Mouse (Mus musculus) intestine, embryonic 16.5 days (tissue): ENCODE measurements around the gene Btrc. TPM values are rescaled to one million over a fixed set of nuclear protein-coding genes. Genes with fewer than 3 reads are reported as not detected.

Experiments used
- ATAC-seq: fragments of 200-750 bp; cut with Nextera tagmentation; 2 replicates; pipeline ENCODE4 v1.8.0; 2017; ENCODE audit warnings: moderate TSS enrichment, moderate library complexity
- H3K27ac ChIP-seq: fragments of 300-500 bp; sonication (generic); 2 replicates; pipeline ENCODE4 v1.5.1; 2014; ENCODE audit warnings: mild to moderate bottlenecking, low read length
- H3K27me3 ChIP-seq: fragments of 300-500 bp; sonication (generic); replicated peaks from 2 replicates; pipeline ENCODE4 v1.6.1; 2014; ENCODE audit warnings: low read length, control low read depth, mixed read lengths; ENCODE audit not compliant: control insufficient read depth, insufficient read depth
- H3K36me3 ChIP-seq: fragments of 300-500 bp; sonication (generic); 2 replicates; pipeline ENCODE4 v1.6.1; 2014; ENCODE audit warnings: low read length, control low read depth; ENCODE audit not compliant: control insufficient read depth, insufficient read depth
- H3K4me1 ChIP-seq: fragments of 300-500 bp; sonication (generic); 2 replicates; pipeline ENCODE4 v1.6.1; 2014; ENCODE audit warnings: low read length, control low read depth, mixed read lengths; ENCODE audit not compliant: control insufficient read depth, insufficient read depth
- H3K4me2 ChIP-seq: fragments of 300-500 bp; sonication (generic); 2 replicates; pipeline ENCODE4 v1.6.1; 2014; ENCODE audit warnings: low read depth, low read length, control low read depth
- H3K4me3 ChIP-seq: fragments of 300-500 bp; sonication (generic); 2 replicates; pipeline ENCODE4 v1.5.1; 2014; ENCODE audit warnings: mild to moderate bottlenecking, low read length
- H3K9ac ChIP-seq: fragments of 300-500 bp; sonication (generic); 2 replicates; pipeline ENCODE4 v1.6.1; 2014; ENCODE audit warnings: low read depth, low read length
- H3K9me3 ChIP-seq: fragments of 300-500 bp; sonication (generic); 2 replicates; pipeline ENCODE4 v1.6.1; 2016; ENCODE audit warnings: low read length, control low read depth; ENCODE audit not compliant: control insufficient read depth
- WGBS: fragments of 180-500 bp; shearing (Covaris S2); extraction: QIAGEN DNeasy Blood & Tissue Kit; methylation state at CpG from one replicate; pipeline ENCODE4 v1.1.7; 2014; 5-methylcytosine and 5-hydroxymethylcytosine counted together
- polyA plus RNA-seq: library from polyadenylated mRNA; unstranded; fragments of >200 nt; fragmentation: Nextera tagmentation; extraction: Ambion mirVana; gene quantifications from 2 replicates; pipeline ENCODE4 v1.2.1, GENCODE M21; 2015

Gene Btrc
- polyA plus RNA-seq: 28.7 and 30.4 TPM in 2 replicates

GRCm38 (mm10) chr19:45363384-45363926 is at the start of gene Btrc:
Btrc (plus strand) TSS chr19:45363734.
- Histone ChIP-seq H3K27me3 (no peaks in the 10 kb centered on the region), H3K4me3 (peak within 1 kb of the TSS; percentile 94), H3K4me2 (peak within 1 kb of the TSS; percentile 75), H3K9me3 (no peaks in the 10 kb centered on the region), H3K9ac (peak within 1 kb of the TSS; percentile 92), H3K36me3 (no peaks in the 10 kb centered on the region), H3K4me1 (peaks cover 6% of the 10 kb centered on the region), H3K27ac (peak within 1 kb of the TSS; percentile 81)
- under 1% methylated on average over 41 of the region's 42 CpGs for WGBS
- ATAC-seq: peak; percentile 100

- Histone ChIP-seq H3K9me3 (no peaks in the 10 kb centered on the region), H3K27ac (no peak overlapping the region), H3K27me3 (no peaks in the 10 kb centered on the region), H3K4me2 (peak overlapping the region; percentile 16; the same call in 1 of the 2 replicates), H3K4me1 (peaks cover 8% of the 10 kb centered on the region; the same call in 1 of the 2 replicates), H3K4me3 (no peak overlapping the region), H3K36me3 (no peaks in the 10 kb centered on the region), H3K9ac (no peak overlapping the region)
- peak; percentile 53; the same call in 1 of the 2 replicates for ATAC-seq
- 22% methylated on average over 13 of the region's 13 CpGs for WGBS
These were observed 46.1 kb upstream of the Btrc start for GRCm38 (mm10) chr19:45317473-45317882.

GRCm38 (mm10) chr19:45321062-45321461 is 42.5 kb upstream of the Btrc start:
- 59% methylated on average over 5 of the region's 5 CpGs for WGBS
- H3K4me2 ChIP-seq: no peak overlapping the region
- no peak for ATAC-seq

GRCm38 (mm10) chr19:45329039-45329438 is 34.5 kb upstream of the Btrc start:
- Histone ChIP-seq H3K27ac (no peak overlapping the region), H3K4me1 (0 out of 2 replicates have a peak, but pooled peaks cover 4% of the 10 kb centered on the region), H3K36me3 (no peaks in the 10 kb centered on the region), H3K4me2 (no peak overlapping the region), H3K9me3 (no peaks in the 10 kb centered on the region), H3K27me3 (peaks cover 19% of the 10 kb centered on the region; the same call in 1 of the 2 replicates), H3K9ac (no peak overlapping the region), H3K4me3 (no peak overlapping the region)
- no peak for ATAC-seq
- 76% methylated on average over 3 of the region's 3 CpGs for WGBS

More at GRCm38 (mm10) chr19:45321062-45321461, 42.5 kb upstream of the Btrc start:
- Histone ChIP-seq H3K27me3 (no peaks in the 10 kb centered on the region), H3K36me3 (no peaks in the 10 kb centered on the region), H3K4me1 (peaks cover 5% of the 10 kb centered on the region; the same call in 1 of the 2 replicates), H3K9me3 (no peaks in the 10 kb centered on the region), H3K4me3 (no peak overlapping the region), H3K27ac (no peak overlapping the region), H3K9ac (no peak overlapping the region)

GRCm38 (mm10) chr19:45329748-45330298 is 33.7 kb upstream of the Btrc start:
- H3K4me3 ChIP-seq: no peak overlapping the region
- 18% methylated on average over 24 of the region's 24 CpGs for WGBS
- no peak overlapping the region for H3K27ac ChIP-seq
- ATAC-seq: no peak
- no peak overlapping the region for H3K9ac ChIP-seq
- no peaks in the 10 kb centered on the region for H3K9me3 ChIP-seq
- 0 out of 2 replicates have a peak, but pooled peaks cover 4% of the 10 kb centered on the region for H3K4me1 ChIP-seq
- H3K36me3 ChIP-seq: no peaks in the 10 kb centered on the region
- H3K27me3 ChIP-seq: peaks cover 19% of the 10 kb centered on the region; the same call in 1 of the 2 replicates
- H3K4me2 ChIP-seq: no peak overlapping the region

GRCm38 (mm10) chr19:45336718-45337117 is 26.8 kb upstream of the Btrc start:
- no peaks in the 10 kb centered on the region for H3K36me3 ChIP-seq
- no peaks in the 10 kb centered on the region; the same call in 1 of the 2 replicates for H3K4me1 ChIP-seq
- H3K27me3 ChIP-seq: no peaks in the 10 kb centered on the region
- H3K9me3 ChIP-seq: no peaks in the 10 kb centered on the region
- H3K4me2 ChIP-seq: no peak overlapping the region
- ATAC-seq: no peak
- H3K9ac ChIP-seq: no peak overlapping the region
- 77% methylated on average over 6 of the region's 6 CpGs for WGBS
- H3K27ac ChIP-seq: no peak overlapping the region
- H3K4me3 ChIP-seq: no peak overlapping the region

- no peak for ATAC-seq
- 39% methylated on average over 10 of the region's 10 CpGs for WGBS
- H3K36me3 ChIP-seq: no peaks in the 10 kb centered on the region
- H3K27me3 ChIP-seq: no peaks in the 10 kb centered on the region
- H3K4me2 ChIP-seq: no peak overlapping the region
- H3K27ac ChIP-seq: no peak overlapping the region
- H3K4me3 ChIP-seq: no peak overlapping the region
- H3K9me3 ChIP-seq: no peaks in the 10 kb centered on the region
- H3K9ac ChIP-seq: no peak overlapping the region
- no peaks in the 10 kb centered on the region; the same call in 1 of the 2 replicates for H3K4me1 ChIP-seq
These were observed 25.4 kb upstream of the Btrc start for GRCm38 (mm10) chr19:45338182-45338581.

- no peak for ATAC-seq
- WGBS: 70% methylated on average over 5 of the region's 5 CpGs
- H3K9ac ChIP-seq: no peak overlapping the region
These were observed 19.6 kb upstream of the Btrc start for GRCm38 (mm10) chr19:45343941-45344340.

GRCm38 (mm10) chr19:45348188-45348587 is 15.3 kb upstream of the Btrc start:
- H3K36me3 ChIP-seq: no peaks in the 10 kb centered on the region
- no peak for ATAC-seq
- H3K4me2 ChIP-seq: no peak overlapping the region
- H3K27me3 ChIP-seq: no peaks in the 10 kb centered on the region
- no peak overlapping the region for H3K4me3 ChIP-seq
- no peak overlapping the region for H3K27ac ChIP-seq
- 29% methylated on average over 4 of the region's 4 CpGs for WGBS
- H3K9me3 ChIP-seq: no peaks in the 10 kb centered on the region
- H3K4me1 ChIP-seq: no peaks in the 10 kb centered on the region
- H3K9ac ChIP-seq: no peak overlapping the region

More at GRCm38 (mm10) chr19:45343941-45344340, 19.6 kb upstream of the Btrc start:
- Histone ChIP-seq H3K36me3 (no peaks in the 10 kb centered on the region), H3K4me2 (no peak overlapping the region), H3K27ac (no peak overlapping the region), H3K4me1 (no peaks in the 10 kb centered on the region), H3K4me3 (no peak overlapping the region), H3K9me3 (no peaks in the 10 kb centered on the region), H3K27me3 (no peaks in the 10 kb centered on the region)
